Mouse (Mus musculus) brown adipose tissue, adult 24 weeks (tissue): ENCODE data around the gene Nubp1. TPM values are rescaled to one million over a fixed set of nuclear protein-coding genes. Genes with fewer than 3 reads are reported as not detected.

Experiments
- H3K27ac ChIP-seq: fragments of 200-500 bp; replicated peaks from 2 replicates; pipeline ENCODE4 v1.5.1; 2012; ENCODE audit warnings: low read depth, mild to moderate bottlenecking, low read length
- H3K4me1 ChIP-seq: fragments of 200-500 bp; 2 replicates; pipeline ENCODE4 v1.6.1; 2012; ENCODE audit warnings: low read length, mixed read lengths; ENCODE audit not compliant: control insufficient read depth, insufficient read depth, insufficient read length
- H3K4me3 ChIP-seq: fragments of 200-500 bp; 2 replicates; pipeline ENCODE4 v1.5.1; 2012; ENCODE audit warnings: low read depth, mild to moderate bottlenecking, low read length, moderate library complexity; ENCODE audit not compliant: insufficient read depth
- polyA plus RNA-seq: library from polyadenylated mRNA; stranded (reverse); fragments of >200 nt; gene quantifications from 2 replicates; pipeline ENCODE4 v1.2.4, GENCODE M21; 2012; ENCODE audit not compliant: missing spikeins, insufficient read depth, insufficient read length

Nubp1 gene
- polyA plus RNA-seq, 1 experiment = 11.2 TPM

- no peak overlapping the region for H3K4me3 ChIP-seq
- H3K27ac ChIP-seq = no peak overlapping the region
- H3K4me1 ChIP-seq = peaks cover 2% of the 10 kb centered on the region; the same call in 1 of the 2 replicates
These were observed 19.2 kb upstream of the Nubp1 start for GRCm38 (mm10) chr16:10392587-10392986.

- H3K4me3 ChIP-seq = no peak within 1 kb of the TSS
- peaks cover 2% of the 10 kb centered on the region; the same call in 1 of the 2 replicates for H3K4me1 ChIP-seq
- no peak within 1 kb of the TSS for H3K27ac ChIP-seq
These were observed 16.8 kb upstream of the Nubp1 start, which contains the start of gene Tekt5 for GRCm38 (mm10) chr16:10394699-10395540. Gene Tekt5, minus strand, starts transcription at chr16:10395490.

- no peak overlapping the region for H3K27ac ChIP-seq
- peaks cover 2% of the 10 kb centered on the region; the same call in 1 of the 2 replicates for H3K4me1 ChIP-seq
- no peak overlapping the region for H3K4me3 ChIP-seq
These were observed 13.0 kb upstream of the Nubp1 start for GRCm38 (mm10) chr16:10398755-10399154.

- H3K4me1 ChIP-seq = peaks cover 2% of the 10 kb centered on the region; the same call in 1 of the 2 replicates
- H3K27ac ChIP-seq = no peak overlapping the region
- H3K4me3 ChIP-seq = no peak overlapping the region
These were observed 12.6 kb upstream of the Nubp1 start for GRCm38 (mm10) chr16:10399160-10399559.

GRCm38 (mm10) chr16:10415976-10416375, 4.2 kb downstream of the Nubp1 start:
- no peak overlapping the region for H3K4me3 ChIP-seq
- no peak overlapping the region for H3K27ac ChIP-seq
- no peaks in the 10 kb centered on the region for H3K4me1 ChIP-seq

GRCm38 (mm10) chr16:10416866-10417265, 5.1 kb downstream of the Nubp1 start:
- Histone ChIP-seq H3K4me1 (no peaks in the 10 kb centered on the region), H3K4me3 (no peak overlapping the region), H3K27ac (peak overlapping the region; percentile 55; the same call in 1 of the 2 replicates)

GRCm38 (mm10) chr16:10417723-10418259, 6.0 kb downstream of the Nubp1 start:
- Histone ChIP-seq H3K27ac (peak overlapping the region; percentile 55), H3K4me1 (no peaks in the 10 kb centered on the region), H3K4me3 (no peak overlapping the region)

GRCm38 (mm10) chr16:10420447-10421054, 8.8 kb downstream of the Nubp1 start:
- no peak overlapping the region for H3K4me3 ChIP-seq
- no peaks in the 10 kb centered on the region for H3K4me1 ChIP-seq
- H3K27ac ChIP-seq = no peak overlapping the region

- Histone ChIP-seq H3K4me1 (no peaks in the 10 kb centered on the region), H3K4me3 (no peak overlapping the region), H3K27ac (no peak overlapping the region)
These were observed 20.2 kb downstream of the Nubp1 start for GRCm38 (mm10) chr16:10431911-10432310.

- H3K4me3 ChIP-seq = no peak overlapping the region
- no peak overlapping the region for H3K27ac ChIP-seq
- H3K4me1 ChIP-seq = no peaks in the 10 kb centered on the region
These were observed 20.6 kb downstream of the Nubp1 start for GRCm38 (mm10) chr16:10432387-10432786.

- Histone ChIP-seq H3K4me3 (no peak overlapping the region), H3K4me1 (no peaks in the 10 kb centered on the region), H3K27ac (peak overlapping the region; percentile 67)
These were observed 21.6 kb downstream of the Nubp1 start for GRCm38 (mm10) chr16:10433344-10433743.

- Histone ChIP-seq H3K27ac (peak overlapping the region; percentile 72), H3K4me1 (no peaks in the 10 kb centered on the region; the same call in 1 of the 2 replicates), H3K4me3 (no peak overlapping the region)
These were observed 24.4 kb downstream of the Nubp1 start for GRCm38 (mm10) chr16:10436166-10436565.

- H3K4me3 ChIP-seq = no peak overlapping the region
- H3K4me1 ChIP-seq = no peaks in the 10 kb centered on the region; the same call in 1 of the 2 replicates
- peak overlapping the region; percentile 67; the same call in 1 of the 2 replicates for H3K27ac ChIP-seq
These were observed 26.3 kb downstream of the Nubp1 start for GRCm38 (mm10) chr16:10438055-10438454.

- H3K4me3 ChIP-seq = no peak overlapping the region
- no peaks in the 10 kb centered on the region; the same call in 1 of the 2 replicates for H3K4me1 ChIP-seq
- peak overlapping the region; percentile 58; the same call in 1 of the 2 replicates for H3K27ac ChIP-seq
These were observed 29.6 kb downstream of the Nubp1 start for GRCm38 (mm10) chr16:10441328-10441727.

GRCm38 (mm10) chr16:10441761-10442160, 30.0 kb downstream of the Nubp1 start:
- Histone ChIP-seq H3K27ac (no peak overlapping the region; the same call in 1 of the 2 replicates), H3K4me1 (no peaks in the 10 kb centered on the region; the same call in 1 of the 2 replicates), H3K4me3 (no peak overlapping the region)
